Mouse (Mus musculus) gastrocnemius, postnatal 14 days (tissue): ENCODE results near the gene Poglut1. TPM values are rescaled to one million over a fixed set of nuclear protein-coding genes. Genes with fewer than 3 reads are reported as not detected.
"Not testable (repeated sequence)": the region's sequence is repeated elsewhere in the genome, so short reads cannot be mapped to it uniquely, and the experiment has no call there.

Source experiments
- DNase-seq: peaks from one replicate; pipeline ENCODE4 v3.0.0; 2021; ENCODE audit warnings: mixed read lengths
- intact Hi-C: fragments of 180-260 bp; cut with DNase I; formaldehyde crosslinking; loops from one replicate; pipeline ENCODE4 v1.15.1; 2025; ENCODE audit warnings: low total_unique reads
- total RNA-seq, 2 experiments: library from RNA; stranded (reverse); gene quantifications; 2 replicates each; pipeline ENCODE4 v1.2.3; 2021

Poglut1 gene
- total RNA-seq, 2 experiments from 2014 or later, result 8.3 to 9.0 TPM

DNA sequence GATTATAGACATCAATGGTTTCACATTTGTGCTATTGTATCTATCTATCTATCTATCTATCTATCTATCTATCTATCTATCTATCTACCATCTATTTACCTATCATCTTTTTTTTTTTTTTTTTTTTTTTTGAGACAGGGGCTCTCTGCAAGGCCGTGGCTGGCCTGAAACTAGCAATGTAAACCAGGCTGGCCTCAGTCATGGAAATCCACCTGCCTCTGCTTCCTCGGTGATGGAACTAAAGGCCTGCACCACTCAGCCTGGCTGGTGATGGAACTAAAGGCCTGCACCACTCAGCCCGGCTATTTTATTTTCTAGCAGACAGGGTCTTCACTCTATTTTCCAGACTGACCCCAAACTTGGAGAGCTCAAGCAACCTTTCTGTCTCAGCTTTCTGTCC, 71.8 kb downstream of the Poglut1 start:
- DNase-seq, result no peak
- intact Hi-C loops, result no loop called here

DNA sequence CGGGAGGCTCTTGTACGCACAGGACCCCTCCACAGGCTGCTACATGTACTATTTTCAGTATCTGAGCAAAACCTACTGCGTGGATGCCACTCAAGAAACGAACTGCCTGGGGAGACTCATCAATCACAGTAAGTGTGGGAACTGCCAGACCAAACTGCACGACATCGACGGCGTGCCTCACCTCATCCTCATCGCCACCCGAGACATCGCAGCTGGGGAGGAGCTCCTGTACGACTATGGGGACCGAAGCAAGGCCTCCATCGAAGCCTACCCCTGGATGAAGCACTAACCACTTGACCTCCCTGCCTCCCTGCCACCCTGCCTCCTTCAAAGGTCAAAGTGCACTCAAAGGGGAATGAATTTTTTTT, 72.8 kb downstream of the Poglut1 start:
- intact Hi-C loops, DNase-seq: not testable (repeated sequence)

DNA sequence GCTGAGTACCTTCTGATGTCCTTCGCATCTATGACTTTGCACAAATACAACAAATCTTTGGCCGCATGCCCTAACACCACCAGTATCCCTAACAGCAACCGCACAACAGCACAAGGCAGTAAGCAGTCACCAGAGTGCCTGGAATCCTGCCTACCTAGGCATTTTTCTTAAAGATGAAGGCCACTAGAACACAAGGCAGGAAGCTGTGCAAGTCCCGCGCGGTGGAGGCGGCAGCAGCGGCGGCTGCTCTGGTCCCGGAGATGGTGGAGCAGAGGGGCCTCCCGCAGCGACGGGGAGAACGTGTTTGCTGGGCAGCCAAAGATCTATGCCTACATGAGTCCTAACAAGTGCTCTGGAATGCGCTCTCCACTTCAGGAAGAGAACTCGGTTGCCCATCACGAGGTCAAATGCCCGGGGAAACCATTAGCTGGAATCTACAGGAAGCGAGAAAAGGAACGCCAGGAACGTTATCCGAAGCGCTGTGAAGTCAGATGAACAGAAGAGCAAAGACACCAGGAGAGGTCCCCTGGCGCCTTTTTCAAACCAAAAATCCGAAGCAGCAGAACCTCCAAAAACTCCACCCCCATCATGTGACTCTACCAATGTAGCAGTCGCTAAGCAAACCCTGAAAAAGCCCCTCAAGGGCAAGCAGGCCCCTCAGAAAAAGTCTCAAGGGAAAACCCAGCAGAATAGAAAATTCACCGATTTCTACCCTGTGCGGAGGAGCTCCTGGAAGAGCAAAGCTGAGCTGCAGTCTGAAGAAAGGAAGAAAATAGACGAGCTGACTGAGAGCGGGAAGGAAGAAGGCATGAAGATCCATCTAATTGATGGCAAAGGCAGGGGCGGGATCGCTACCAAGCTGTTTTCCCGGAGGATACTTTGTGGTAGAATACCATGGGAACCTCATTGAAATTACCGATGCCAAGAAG, 73.5 kb downstream of the Poglut1 start:
- intact Hi-C loops, result no loop called here
- no peak for DNase-seq

DNA sequence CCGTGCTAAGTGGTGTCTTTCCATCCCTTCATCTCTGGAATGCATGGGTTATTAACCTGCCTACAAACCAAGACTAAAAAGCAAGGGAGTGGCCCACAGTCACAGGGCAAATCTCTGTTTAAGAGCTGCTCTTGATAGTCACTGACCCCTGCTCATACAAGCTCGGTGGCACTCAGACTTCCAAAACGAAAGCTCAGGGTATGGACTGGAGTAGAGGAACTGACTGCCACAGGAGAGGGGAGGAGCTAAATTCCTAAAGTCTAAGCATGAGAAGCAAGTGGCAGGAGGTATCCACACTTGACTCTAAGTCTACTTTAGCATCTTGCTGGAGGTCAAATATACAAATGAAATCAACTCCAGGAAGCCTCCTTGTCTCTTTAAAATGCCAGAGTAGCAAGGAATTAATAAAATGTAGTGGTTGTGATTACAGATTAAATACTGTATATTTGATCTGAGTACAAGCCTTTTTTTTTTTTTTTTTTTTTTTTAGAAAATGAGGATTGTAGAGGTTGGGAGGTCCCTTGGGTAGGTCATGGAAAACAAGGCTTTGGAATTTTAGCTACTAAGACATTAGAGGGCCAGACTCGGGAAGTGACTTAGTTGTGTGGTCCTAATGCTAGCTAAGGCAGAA, 74.3 kb downstream of the Poglut1 start:
- no peak for DNase-seq
- intact Hi-C loops, result no loop called here

Other genes with a start within 250 kb of the Poglut1 start
- not detected for gene Maats1, start 208.1 kb downstream of the Poglut1 start, total RNA-seq
- gene Cox17, start 203.3 kb downstream of the Poglut1 start, total RNA-seq, result 100 to 1,000 TPM; 134 to 137 TPM
- gene Gm21987, start 203.2 kb downstream of the Poglut1 start, total RNA-seq, result not detected
- gene Popdc2, start 188.0 kb downstream of the Poglut1 start, total RNA-seq, result 10 to 100 TPM; 56.1 to 66.9 TPM
- 1 to 10 TPM; 3.8 to 4.7 TPM for gene Pla1a, start 117.1 kb downstream of the Poglut1 start, total RNA-seq
- gene Adprh, start 97.6 kb downstream of the Poglut1 start, total RNA-seq, result 10 to 100 TPM; 25.5 to 27.6 TPM
- gene Cd80, start 94.7 kb downstream of the Poglut1 start, total RNA-seq, result under 1 TPM in 1 of 2 experiments, not detected in 1; 0.12 TPM
- gene Timmdc1, start 27.6 kb downstream of the Poglut1 start, total RNA-seq, result 10 to 100 TPM; 40.7 to 45.0 TPM
- 10 to 100 TPM; 17.3 to 19.1 TPM for gene Tmem39a, start 8.4 kb upstream of the Poglut1 start, total RNA-seq
- 10 to 100 TPM; 20.8 to 22.6 TPM for gene Arhgap31, start 163.0 kb upstream of the Poglut1 start, total RNA-seq
- gene B4galt4, start 192.0 kb upstream of the Poglut1 start, total RNA-seq, result 1 to 10 TPM; 3.6 to 5.7 TPM